24 mouse cellular contexts compared by ENCODE assay signal in the genomic region with DNA sequence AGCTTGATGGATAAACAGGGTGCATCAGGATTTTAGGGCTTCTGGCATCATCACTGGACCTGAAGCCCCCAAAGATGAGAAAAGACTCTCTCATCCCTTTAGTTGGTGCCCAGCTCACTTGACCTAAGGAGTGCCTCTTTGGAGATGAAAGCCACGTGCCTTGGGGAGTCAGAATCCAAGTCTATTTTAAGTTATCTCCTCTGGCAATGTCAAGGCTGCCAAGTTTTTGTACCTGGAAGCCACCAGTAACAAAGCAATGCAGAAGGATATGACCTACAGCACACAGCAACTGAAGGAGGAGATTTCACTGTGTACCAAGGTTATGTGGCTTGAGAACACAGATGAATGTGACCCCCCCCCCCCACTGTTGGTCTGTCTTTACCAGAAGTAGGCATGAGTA.
DNase-seq lines count a peak whose midpoint lies in the region; ATAC-seq lines count a peak whose summit lies in the region.
"Had no signal": no experiment of that assay in that cellular context is flagged by ENCODE, and none has a peak within 500 bp of the region (broad histone marks: within the 10 kb centered on the region; RNA-seq: fewer than 3 reads in every experiment).

No protein-coding gene starts in this region.

- WGBS in heart, embryonic 11.5 days (ENCODE audit: insufficient replicate concordance): 26% methylated on average over 1 of the region's 1 CpGs

- H3K4me1 ChIP-seq in heart, embryonic 11.5 days (ENCODE audit: control insufficient read depth, insufficient read depth, low read length): no peaks in the 10 kb centered on the region
- H3K4me1 ChIP-seq: forebrain, embryonic 10.5 days; forebrain, embryonic 13.5 days had no signal

- no peak overlapping the region for H3K4me3 ChIP-seq in heart, embryonic 11.5 days (ENCODE audit: low read depth, low read length)
- H3K4me3 ChIP-seq: forebrain, embryonic 10.5 days; forebrain, embryonic 13.5 days; heart, embryonic 13.5 days had no signal

- no peaks in the 10 kb centered on the region for H3K9me3 ChIP-seq in heart, embryonic 11.5 days (replicated peaks; ENCODE audit: control insufficient read depth, low read length)
- H3K9me3 ChIP-seq: forebrain, embryonic 10.5 days; forebrain, embryonic 13.5 days had no signal

- ATAC-seq in heart, embryonic 11.5 days (replicated peaks; ENCODE audit: insufficient number of reproducible peaks, low FRiP score, low TSS enrichment): no peak
- ATAC-seq: activated CD4-positive, CD25-positive, alpha-beta regulatory T cell, adult 4 months; forebrain, embryonic 13.5 days; forebrain, embryonic 16.5 days; hindbrain, postnatal 0 days; inflammation-experienced regulatory T-cells, adult 6 months; intestine, embryonic 16.5 days had no signal

- no peak overlapping the region for H3K9ac ChIP-seq in heart, embryonic 11.5 days (ENCODE audit: low read depth, low read length)
- H3K9ac ChIP-seq: forebrain, embryonic 13.5 days; heart, embryonic 13.5 days; hindbrain, embryonic 14.5 days had no signal

- peak; percentile 92 for DNase-seq in heart, adult 11 months
- DNase-seq in heart, adult 8-10 months (ENCODE audit: low spot score): peak; percentile 23
- DNase-seq in heart, postnatal 36 days: no peak
- peak; percentile 3 for DNase-seq in heart, postnatal 14 days
- DNase-seq in cerebellum, adult 9-10 months: no peak
- DNase-seq: adrenal gland, adult 8-10 months; adrenal gland, postnatal 25 days; cerebellum, adult 11-12 months; cerebellum, adult 8-10 months; cerebellum, postnatal 14 days; gastrocnemius, postnatal 10 days; gastrocnemius, postnatal 36 days; kidney, adult 18-20 months; kidney, adult 9 months had no signal

- intact Hi-C loops in heart, postnatal 36 days (cut with DNase I): no loop called here
- intact Hi-C loops in heart, postnatal 14 days (cut with DNase I): no loop called here

- no peaks in the 10 kb centered on the region for H3K27me3 ChIP-seq in heart, embryonic 11.5 days (ENCODE audit: control insufficient read depth, insufficient read depth, low read length)
- H3K27me3 ChIP-seq: forebrain, embryonic 13.5 days; heart, embryonic 13.5 days had no signal

- no peaks in the 10 kb centered on the region for H3K36me3 ChIP-seq in heart, embryonic 11.5 days (ENCODE audit: control insufficient read depth, insufficient read depth, low read length)
- H3K36me3 ChIP-seq: forebrain, embryonic 10.5 days; heart, embryonic 13.5 days had no signal

- no peak overlapping the region for H3K27ac ChIP-seq in heart, embryonic 11.5 days (ENCODE audit: low read depth, low read length)
- H3K27ac ChIP-seq: forebrain, embryonic 10.5 days; forebrain, embryonic 13.5 days; heart, embryonic 13.5 days; hindbrain, embryonic 14.5 days; hindbrain, postnatal 0 days had no signal

- H3K4me2 ChIP-seq in heart, embryonic 11.5 days: no peak overlapping the region
- H3K4me2 ChIP-seq: forebrain, embryonic 13.5 days; heart, embryonic 13.5 days; hindbrain, embryonic 14.5 days had no signal

Comparison
In these comparisons a context has a peak if more than half of its experiments do, and no peak if none do; other contexts are left out.
1. DNase-seq: peak in heart, adult 11 months (single experiment), heart, adult 8-10 months (single experiment) and heart, postnatal 14 days (2 of 2); none in heart, postnatal 36 days (0 of 2) and cerebellum, adult 9-10 months (single experiment).